Mouse (Mus musculus): ENCODE measurements around the gene Akt1s1.

Akt1s1 gene

GRCm38 (mm10) chr7:44826771-44827170 is 22.0 kb upstream of the Akt1s1 start:
- DNase-seq (ENCODE audit: low spot score in 2 of 2) = no peak

- no peak for DNase-seq (ENCODE audit: low spot score in 2 of 2)
Observed at GRCm38 (mm10) chr7:44828706-44829105, 20.1 kb upstream of the Akt1s1 start.

- DNase-seq (ENCODE audit: low spot score in 2 of 2) = no peak
Observed at GRCm38 (mm10) chr7:44832763-44833162, 16.0 kb upstream of the Akt1s1 start.

GRCm38 (mm10) chr7:44835373-44836015 is 13.3 kb upstream of the Akt1s1 start:
- no peak for DNase-seq (ENCODE audit: low spot score in 2 of 2)

- no peak for DNase-seq (ENCODE audit: low spot score in 2 of 2)
Observed at GRCm38 (mm10) chr7:44836016-44836404, 12.8 kb upstream of the Akt1s1 start.

GRCm38 (mm10) chr7:44836423-44837053 is 12.3 kb upstream of the Akt1s1 start:
- DNase-seq (ENCODE audit: low spot score in 2 of 2) = no peak

GRCm38 (mm10) chr7:44838073-44838472 is 10.7 kb upstream of the Akt1s1 start:
- DNase-seq (ENCODE audit: low spot score in 2 of 2) = no peak

GRCm38 (mm10) chr7:44839171-44839490 is 9.7 kb upstream of the Akt1s1 start:
- no peak for DNase-seq (ENCODE audit: low spot score in 2 of 2)

- DNase-seq (ENCODE audit: low spot score in 2 of 2) = no peak
Observed at GRCm38 (mm10) chr7:44839491-44840191, 9.2 kb upstream of the Akt1s1 start.

GRCm38 (mm10) chr7:44840426-44840825 is 8.4 kb upstream of the Akt1s1 start:
- no peak for DNase-seq (ENCODE audit: low spot score in 2 of 2)

GRCm38 (mm10) chr7:44841825-44842463 is 6.8 kb upstream of the Akt1s1 start:
- no peak for DNase-seq (ENCODE audit: low spot score in 2 of 2)

GRCm38 (mm10) chr7:44845006-44845405 is 3.8 kb upstream of the Akt1s1 start:
- DNase-seq (ENCODE audit: low spot score in 2 of 2) = no peak

GRCm38 (mm10) chr7:44846804-44847203 is 2.0 kb upstream of the Akt1s1 start:
- DNase-seq (ENCODE audit: low spot score in 2 of 2) = no peak

GRCm38 (mm10) chr7:44847772-44848171 is 1.0 kb upstream of the Akt1s1 start:
- DNase-seq (ENCODE audit: low spot score in 2 of 2) = no peak

- DNase-seq (ENCODE audit: low spot score in 2 of 2) = peak; percentile 69 to 83
Observed at GRCm38 (mm10) chr7:44849416-44850111, 773 bp downstream of the Akt1s1 start.

GRCm38 (mm10) chr7:44850146-44850545 is 1.4 kb downstream of the Akt1s1 start:
- DNase-seq (ENCODE audit: low spot score in 2 of 2) = peak; percentile 60 to 79

GRCm38 (mm10) chr7:44850789-44851624 is 2.2 kb downstream of the Akt1s1 start:
- no peak for DNase-seq (ENCODE audit: low spot score in 2 of 2)

- DNase-seq (ENCODE audit: low spot score in 2 of 2) = no peak
Observed at GRCm38 (mm10) chr7:44851625-44852234, 2.9 kb downstream of the Akt1s1 start.

- no peak for DNase-seq (ENCODE audit: low spot score in 2 of 2)
Observed at GRCm38 (mm10) chr7:44852259-44853027, 3.7 kb downstream of the Akt1s1 start.

- DNase-seq (ENCODE audit: low spot score in 2 of 2) = no peak
Observed at GRCm38 (mm10) chr7:44853065-44853464, 4.3 kb downstream of the Akt1s1 start.

All from cerebellum, postnatal 4 days (tissue).